Mouse (Mus musculus): ENCODE measurements around the gene Knl1. TPM values are rescaled to one million over a fixed set of nuclear protein-coding genes. Genes with fewer than 3 reads are reported as not detected.

Gene Knl1
- total RNA-seq (2023), result 1.8 TPM

GRCm38 (mm10) chr2:119046649-119047611 lies at the start of gene Knl1:
Gene Knl1 (plus strand): TSS chr2:119047119.

GRCm38 (mm10) chr2:119028941-119029551 lies 17.9 kb upstream of the Knl1 start, which contains the start of gene Ccdc32:
Gene Ccdc32 (minus strand): TSS chr2:119029393.

GRCm38 (mm10) chr2:119034656-119035396 lies 12.1 kb upstream of the Knl1 start, which contains the start of gene Rpusd2:
Gene Rpusd2 (plus strand): TSS chr2:119034790.

GRCm38 (mm10) chr2:119112438-119113112 lies 65.7 kb downstream of the Knl1 start, which contains the start of gene Rad51:
Gene Rad51 (plus strand): TSS chr2:119112793.

Other genes with a start within 250 kb of the Knl1 start
- gene Knstrn, start 233.1 kb upstream of the Knl1 start, total RNA-seq (2023), result 5.5 TPM
- 65.2 TPM for gene Ivd, start 185.2 kb upstream of the Knl1 start, total RNA-seq (2023)
- 33.9 TPM for gene Bahd1, start 146.7 kb upstream of the Knl1 start, total RNA-seq (2023)
- gene Chst14, start 120.6 kb upstream of the Knl1 start, total RNA-seq (2023), result 1.3 TPM
- 12.1 TPM for gene Ccdc32, start 17.7 kb upstream of the Knl1 start, total RNA-seq (2023)
- gene Rpusd2, start 12.3 kb upstream of the Knl1 start, total RNA-seq (2023), result 15.2 TPM
- gene Rad51, start 65.7 kb downstream of the Knl1 start, total RNA-seq (2023), result 2.1 TPM
- 27.6 TPM for gene Rmdn3, start 109.9 kb downstream of the Knl1 start, total RNA-seq (2023)
- gene Gchfr, start 120.7 kb downstream of the Knl1 start, total RNA-seq (2023), result not detected
- gene Gm14137, start 127.4 kb downstream of the Knl1 start, total RNA-seq (2023), result 1.4 TPM
- gene Zfyve19, start 161.5 kb downstream of the Knl1 start, total RNA-seq (2023), result 20.8 TPM
- 24.9 TPM for gene Dnajc17, start 161.7 kb downstream of the Knl1 start, total RNA-seq (2023)
- not detected for gene Ppp1r14d, start 182.8 kb downstream of the Knl1 start, total RNA-seq (2023)
- not detected for gene Spint1, start 190.2 kb downstream of the Knl1 start, total RNA-seq (2023)
- 0.32 TPM for gene Rhov, start 224.2 kb downstream of the Knl1 start, total RNA-seq (2023)
- gene Vps18, start 241.6 kb downstream of the Knl1 start, total RNA-seq (2023), result 26.1 TPM

Measured in CD4-positive naive resting alpha-beta T cell, adult 76 days (primary cell).